Mouse (Mus musculus) heart, embryonic 10.5 days (tissue): ENCODE data around the gene Atp6v1d. TPM values are rescaled to one million over a fixed set of nuclear protein-coding genes. Genes with fewer than 3 reads are reported as not detected.

Experiments
- DNase-seq: peaks from one replicate; pipeline ENCODE4 v3.0.0-alpha.2; 2017; ENCODE audit warnings: low spot score
- H3K27ac ChIP-seq: fragments of 300-500 bp; sonication (generic); 2 replicates; pipeline ENCODE4 v1.5.1; 2016; ENCODE audit warnings: mild to moderate bottlenecking
- H3K27me3 ChIP-seq: fragments of 300-500 bp; sonication (generic); 2 replicates; pipeline ENCODE4 v1.6.1; 2016; ENCODE audit warnings: mild to moderate bottlenecking; ENCODE audit not compliant: poor library complexity, insufficient read depth, severe bottlenecking
- H3K36me3 ChIP-seq: fragments of 300-500 bp; sonication (generic); 2 replicates; pipeline ENCODE4 v1.6.1; 2016; ENCODE audit warnings: mild to moderate bottlenecking, moderate library complexity
- H3K4me1 ChIP-seq: fragments of 300-500 bp; sonication (generic); 2 replicates; pipeline ENCODE4 v1.6.1; 2016; ENCODE audit warnings: mild to moderate bottlenecking
- H3K4me3 ChIP-seq: fragments of 300-500 bp; sonication (generic); 2 replicates; pipeline ENCODE4 v1.5.1; 2016; ENCODE audit warnings: mild to moderate bottlenecking, moderate library complexity
- H3K9me3 ChIP-seq: fragments of 300-500 bp; sonication (generic); 2 replicates; pipeline ENCODE4 v1.6.1; 2016; ENCODE audit warnings: mild to moderate bottlenecking, moderate library complexity
- WGBS: fragments of 180-500 bp; shearing (Covaris S2); methylation state at CpG from one replicate; pipeline ENCODE4 v1.1.7; 2016; 5-methylcytosine and 5-hydroxymethylcytosine counted together
- polyA plus RNA-seq: library from polyadenylated mRNA; unstranded; fragments of >200 nt; fragmentation: Nextera tagmentation; extraction: Ambion mirVana; gene quantifications from 2 replicates; pipeline ENCODE4 v1.2.1, GENCODE M21; 2016

The Atp6v1d gene
- 74.7 and 75.6 TPM in 2 replicates for polyA plus RNA-seq

DNA sequence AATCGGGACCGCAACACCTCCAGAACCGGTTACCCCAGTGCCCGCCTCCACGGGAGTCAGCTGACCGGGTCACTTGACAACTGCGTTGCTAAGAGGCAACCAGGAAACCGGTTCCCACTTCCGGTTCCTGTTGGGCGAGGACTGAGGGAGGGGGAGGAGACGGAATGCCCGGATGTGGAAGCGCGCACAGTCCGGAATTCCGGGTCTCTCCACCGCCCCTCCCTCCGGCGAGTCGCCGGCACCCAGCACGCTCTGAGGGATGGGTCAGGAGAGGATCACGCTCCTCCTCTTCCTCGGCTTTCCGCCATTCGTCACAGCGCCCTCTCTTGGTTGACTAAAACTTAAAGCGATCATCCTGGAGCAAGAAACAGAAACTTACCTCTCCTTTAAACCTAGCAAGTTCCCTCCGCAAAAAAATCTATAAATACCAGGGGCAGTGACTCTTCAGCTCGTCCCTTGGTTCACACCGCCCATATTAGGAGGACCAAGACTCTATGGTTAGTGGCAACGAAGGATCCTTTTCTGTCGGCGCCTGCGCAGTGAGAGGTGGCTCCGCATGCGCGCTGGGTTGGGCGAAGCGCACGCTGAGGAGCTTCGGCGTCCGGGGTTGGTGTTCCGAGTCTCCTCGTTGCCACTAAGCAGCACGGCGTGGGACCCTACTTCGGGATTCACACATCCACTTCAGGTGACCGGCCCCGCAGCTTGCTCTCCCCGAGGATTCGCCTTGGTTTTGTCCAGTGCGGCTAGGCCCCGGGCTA is at the start of gene Atp6v1d, which contains the start of gene Eif2s1:
Atp6v1d (minus strand) TSS at position 143 of the 758 bp plus-strand sequence.
Eif2s1 (plus strand) TSS at position 324 of the 758 bp plus-strand sequence.
- Histone ChIP-seq H3K9me3 (no peaks in the 10 kb centered on the region), H3K4me3 (peak within 1 kb of the TSS; percentile 90), H3K36me3 (peaks cover 15% of the 10 kb centered on the region), H3K4me1 (peaks cover 15% of the 10 kb centered on the region), H3K27ac (peak within 1 kb of the TSS; percentile 92), H3K27me3 (no peaks in the 10 kb centered on the region)
- peak; percentile 99 for DNase-seq
- under 1% methylated on average over 55 of the region's 55 CpGs for WGBS

DNA sequence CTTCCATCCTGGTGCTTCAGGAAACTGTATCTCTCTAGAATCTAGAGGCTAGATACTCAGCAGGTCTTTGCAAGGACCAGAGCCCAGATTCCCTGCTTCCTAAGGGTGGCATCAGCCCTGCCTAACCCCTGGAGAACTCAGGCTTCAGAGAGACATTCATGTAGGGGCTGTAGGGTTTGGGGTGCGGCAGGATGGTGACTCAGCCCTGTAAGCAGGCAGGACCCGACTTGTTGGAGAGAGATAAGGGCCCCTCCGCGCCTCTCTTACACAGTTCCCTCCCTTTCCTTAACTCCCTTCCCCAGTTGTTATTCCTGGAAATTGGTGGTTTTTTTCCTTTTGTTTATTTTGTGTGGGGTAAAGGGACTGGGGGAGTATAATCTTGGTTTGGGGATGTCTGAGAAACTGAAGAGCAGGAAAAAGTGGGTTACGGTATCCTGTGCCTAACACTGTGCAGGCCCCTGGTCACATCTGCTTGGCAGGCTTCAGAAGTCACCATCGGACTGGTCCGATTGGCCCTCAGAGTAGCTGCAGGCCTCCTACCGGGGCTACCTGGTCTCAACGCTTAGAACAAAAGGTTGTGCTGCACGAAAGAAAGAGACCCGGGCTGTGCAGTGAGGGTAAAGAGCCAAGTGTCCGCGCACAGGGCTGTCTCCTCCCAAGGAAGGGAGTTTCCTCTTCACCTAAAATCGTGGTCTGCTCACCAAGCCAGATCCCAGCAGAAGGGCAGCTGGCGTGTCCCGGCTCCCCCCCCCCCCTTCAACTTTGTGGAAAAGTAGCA is 49.4 kb upstream of the Atp6v1d start:
- Histone ChIP-seq H3K27ac (peak overlapping the region; percentile 75), H3K4me1 (peaks cover 29% of the 10 kb centered on the region), H3K36me3 (no peaks in the 10 kb centered on the region), H3K4me3 (peak overlapping the region; percentile 57), H3K9me3 (0 out of 2 replicates have a peak, but pooled peaks cover 3% of the 10 kb centered on the region), H3K27me3 (peaks cover 85% of the 10 kb centered on the region)
- WGBS = 3% methylated on average over 16 of the region's 16 CpGs
- DNase-seq = peak; percentile 90

DNA sequence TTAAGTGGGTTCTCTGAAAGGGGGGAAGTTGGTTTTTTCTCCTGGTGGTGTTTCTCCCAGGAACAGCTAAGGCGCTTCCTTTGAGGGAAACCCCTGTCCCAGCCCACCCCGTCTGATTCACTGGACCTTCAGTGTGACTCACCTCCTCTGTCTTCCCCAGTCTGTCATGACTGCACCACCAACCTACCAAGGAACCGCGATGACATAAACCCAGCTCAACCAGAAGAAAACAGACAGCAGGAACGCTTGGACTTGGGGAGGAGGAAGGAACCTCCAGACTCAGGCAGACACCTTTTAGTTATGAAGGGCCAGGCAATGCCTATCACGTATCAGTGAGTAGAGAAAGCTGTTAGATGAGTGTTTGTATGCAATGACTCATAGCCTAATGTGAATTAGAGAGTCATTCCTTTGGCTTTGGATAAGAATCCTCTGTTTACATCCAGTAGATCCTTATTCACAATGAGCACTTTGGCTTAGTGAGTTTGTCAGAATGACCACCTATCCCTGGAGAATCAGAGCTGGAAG is 46.7 kb upstream of the Atp6v1d start:
- Histone ChIP-seq H3K4me1 (peaks cover 31% of the 10 kb centered on the region), H3K27me3 (peaks cover 80% of the 10 kb centered on the region), H3K36me3 (no peaks in the 10 kb centered on the region), H3K27ac (no peak overlapping the region), H3K4me3 (no peak overlapping the region), H3K9me3 (0 out of 2 replicates have a peak, but pooled peaks cover 3% of the 10 kb centered on the region)
- no peak for DNase-seq
- WGBS = 75% methylated on average over 6 of the region's 6 CpGs

DNA sequence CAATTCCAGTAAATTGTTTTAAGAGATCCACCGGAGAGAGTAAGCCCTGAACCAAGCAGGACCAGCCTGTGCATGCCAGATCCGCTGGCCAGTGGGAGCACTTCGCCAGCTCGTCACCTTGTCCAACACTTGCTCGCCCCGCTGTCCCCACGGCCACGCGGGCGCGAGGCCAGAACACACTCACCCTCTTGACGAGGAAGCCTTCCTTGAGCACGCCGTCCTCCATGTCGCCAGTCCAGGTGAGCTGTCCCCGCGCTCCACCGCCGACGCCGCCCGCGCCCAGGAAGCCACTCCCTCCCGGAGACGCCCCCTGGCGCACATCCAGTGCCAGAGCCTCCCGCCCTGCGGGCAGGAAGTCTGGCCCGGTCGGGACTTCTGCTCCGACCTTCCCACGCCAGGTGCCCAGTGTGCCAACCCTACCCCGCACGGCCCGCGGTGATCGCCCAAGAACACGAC is 45.3 kb upstream of the Atp6v1d start, which contains the start of gene Plek2:
Plek2 (minus strand) TSS at position 258 of the 456 bp plus-strand sequence.
- H3K9me3 ChIP-seq = 0 out of 2 replicates have a peak, but pooled peaks cover 3% of the 10 kb centered on the region

DNA sequence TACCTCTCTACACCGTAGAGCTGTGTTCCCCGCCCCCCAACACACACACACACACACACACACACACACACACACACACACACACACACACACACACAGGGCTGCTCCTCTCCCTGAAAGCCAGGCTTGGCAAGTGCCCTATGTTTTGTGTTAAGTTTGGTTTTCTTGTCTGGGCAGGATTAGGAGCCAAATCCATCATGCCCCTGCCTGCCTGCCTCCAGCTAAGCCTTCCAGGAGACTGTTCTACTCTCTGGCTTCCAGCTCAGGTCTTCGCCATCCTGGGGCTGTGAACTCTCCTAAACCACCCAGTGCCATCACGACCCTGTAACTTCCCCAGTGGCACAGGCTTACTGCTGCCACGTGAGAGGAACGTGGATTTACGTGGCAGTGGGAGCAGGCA is 43.1 kb upstream of the Atp6v1d start:
- 75% methylated on average over 6 of the region's 7 CpGs for WGBS
- Histone ChIP-seq H3K27me3 (peaks cover 45% of the 10 kb centered on the region), H3K4me3 (no peak overlapping the region), H3K36me3 (no peaks in the 10 kb centered on the region), H3K4me1 (peaks cover 10% of the 10 kb centered on the region; the same call in 1 of the 2 replicates), H3K9me3 (0 out of 2 replicates have a peak, but pooled peaks cover 3% of the 10 kb centered on the region), H3K27ac (no peak overlapping the region)
- no peak for DNase-seq

More for the DNA sequence above, 45.3 kb upstream of the Atp6v1d start, which contains the start of gene Plek2:
- H3K27ac ChIP-seq = peak within 1 kb of the TSS; percentile 47
- peaks cover 66% of the 10 kb centered on the region for H3K27me3 ChIP-seq
- peak within 1 kb of the TSS; percentile 62 for H3K4me3 ChIP-seq
- no peaks in the 10 kb centered on the region for H3K36me3 ChIP-seq
- peaks cover 24% of the 10 kb centered on the region for H3K4me1 ChIP-seq
- peak; percentile 83 for DNase-seq
- 3% methylated on average over 38 of the region's 38 CpGs for WGBS

DNA sequence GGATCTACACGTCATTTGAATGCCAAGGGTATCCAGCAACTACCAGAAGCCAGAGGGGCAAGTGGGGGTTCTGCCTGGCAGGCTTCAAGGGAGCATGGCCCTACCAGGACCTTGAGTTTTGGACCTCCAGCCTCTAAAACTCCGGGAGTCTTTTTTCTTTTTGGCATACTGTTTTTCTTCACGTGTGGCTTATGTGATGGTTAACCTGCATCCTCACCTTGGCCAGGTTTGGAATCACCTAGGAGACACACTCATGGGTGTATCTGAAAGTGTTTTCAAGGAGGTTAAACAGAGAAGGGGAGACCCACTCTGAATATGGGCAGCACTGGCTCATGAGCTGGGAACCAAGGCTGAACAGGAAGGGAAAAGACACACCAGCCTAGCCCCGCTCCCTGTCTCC is 41.9 kb upstream of the Atp6v1d start:
- no peak overlapping the region for H3K4me3 ChIP-seq
- WGBS = 79% methylated on average over 4 of the region's 4 CpGs
- peak; percentile 64 for DNase-seq
- H3K4me1 ChIP-seq = peaks cover 10% of the 10 kb centered on the region; the same call in 1 of the 2 replicates
- H3K27ac ChIP-seq = no peak overlapping the region
- H3K27me3 ChIP-seq = peaks cover 34% of the 10 kb centered on the region
- H3K9me3 ChIP-seq = no peaks in the 10 kb centered on the region
- no peaks in the 10 kb centered on the region for H3K36me3 ChIP-seq

DNA sequence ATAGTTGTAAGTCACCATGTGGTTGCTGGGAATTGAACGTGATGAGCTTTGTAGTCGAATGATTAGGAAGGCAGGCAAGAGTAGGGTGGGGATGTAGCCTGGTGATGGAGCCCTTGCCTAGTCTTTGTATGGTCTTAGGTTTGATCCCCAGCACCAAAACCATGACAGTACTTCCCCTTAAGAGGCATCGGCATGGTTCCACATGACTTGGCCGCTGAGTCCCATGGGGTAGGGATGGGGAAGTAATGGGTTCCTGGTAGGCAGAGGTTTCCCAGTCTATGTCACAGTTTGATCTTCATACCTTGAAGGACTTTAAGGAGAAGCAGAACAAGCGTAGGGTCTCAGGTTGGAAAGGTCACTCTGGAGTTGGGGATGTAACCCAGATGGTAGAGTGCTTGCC is 40.0 kb upstream of the Atp6v1d start:
- H3K27me3 ChIP-seq = peaks cover 18% of the 10 kb centered on the region
- whole genome bisulfite sequencing = 78% methylated on average over 5 of the region's 5 CpGs
- peak; percentile 48 for DNase-seq
- H3K4me1 ChIP-seq = 0 out of 2 replicates have a peak, but pooled peaks cover 4% of the 10 kb centered on the region
- no peak overlapping the region for H3K27ac ChIP-seq
- H3K4me3 ChIP-seq = no peak overlapping the region
- H3K9me3 ChIP-seq = no peaks in the 10 kb centered on the region
- H3K36me3 ChIP-seq = no peaks in the 10 kb centered on the region

DNA sequence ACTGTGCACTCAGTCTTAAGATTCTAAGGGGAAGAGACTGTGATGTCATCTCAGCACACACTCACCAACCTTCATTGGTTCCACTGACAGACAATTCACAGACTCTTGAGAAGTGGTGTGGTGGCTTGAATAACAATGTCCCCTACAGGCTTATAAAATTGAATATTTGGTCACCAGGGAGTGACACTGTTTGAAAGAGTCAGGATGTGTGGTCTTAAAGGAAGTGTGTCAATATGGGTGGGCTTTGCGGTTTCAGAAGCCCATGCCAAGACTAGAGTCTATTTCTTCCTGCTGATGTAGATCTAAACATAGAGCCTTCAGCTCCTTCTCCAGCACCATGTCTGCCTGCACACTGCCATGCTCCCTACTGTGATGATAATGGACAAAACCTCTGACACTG is 36.4 kb upstream of the Atp6v1d start:
- H3K36me3 ChIP-seq = no peaks in the 10 kb centered on the region
- H3K4me1 ChIP-seq = no peaks in the 10 kb centered on the region
- DNase-seq = peak; percentile 53
- H3K27me3 ChIP-seq = no peaks in the 10 kb centered on the region
- no peaks in the 10 kb centered on the region for H3K9me3 ChIP-seq
- no peak overlapping the region for H3K4me3 ChIP-seq
- WGBS = 89% methylated on average over 1 of the region's 1 CpGs
- H3K27ac ChIP-seq = no peak overlapping the region

DNA sequence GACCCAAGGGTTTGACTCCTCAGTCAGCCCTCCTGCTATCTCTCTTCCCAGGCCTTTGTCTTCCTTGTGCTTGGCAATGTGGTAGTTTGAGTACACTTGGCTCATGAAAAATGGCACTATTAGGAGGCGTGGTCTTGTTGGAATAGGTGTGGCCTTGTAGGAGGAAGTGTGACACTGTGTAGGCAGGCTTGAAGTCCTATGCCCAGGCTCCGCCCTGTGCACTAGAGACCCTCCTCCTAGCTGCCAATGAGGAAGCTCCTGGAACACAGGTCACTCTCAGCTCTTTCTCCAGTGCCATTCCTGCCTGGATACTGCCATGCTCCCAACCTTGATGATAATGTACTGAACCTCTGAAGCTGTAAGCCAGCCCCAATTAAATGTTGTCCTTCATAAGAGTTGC is 29.7 kb upstream of the Atp6v1d start:
- WGBS = 82% methylated on average over 2 of the region's 2 CpGs
- Histone ChIP-seq H3K27ac (no peak overlapping the region), H3K4me3 (no peak overlapping the region), H3K27me3 (no peaks in the 10 kb centered on the region), H3K9me3 (0 out of 2 replicates have a peak, but pooled peaks cover 4% of the 10 kb centered on the region), H3K36me3 (peaks cover 12% of the 10 kb centered on the region), H3K4me1 (no peaks in the 10 kb centered on the region)
- no peak for DNase-seq

DNA sequence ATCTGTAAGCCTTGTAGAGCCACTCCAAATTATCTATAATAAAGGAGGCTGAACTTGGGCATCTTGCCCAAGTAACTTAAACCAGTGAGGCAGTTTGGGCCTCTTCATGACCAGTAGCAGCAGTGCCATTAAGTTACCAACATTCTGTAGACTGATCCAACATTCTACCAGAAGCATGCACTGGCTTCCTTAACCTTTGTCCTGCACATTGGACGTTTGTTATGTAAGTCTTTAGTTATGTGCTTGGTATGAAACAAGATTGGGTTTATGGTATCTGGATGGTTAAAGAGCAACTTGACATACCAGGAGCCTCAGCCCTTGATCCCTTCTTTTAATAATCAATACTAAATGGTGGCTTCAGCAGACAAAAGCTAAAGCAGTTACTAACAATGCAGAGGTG is 28.6 kb upstream of the Atp6v1d start:
- DNase-seq = no peak
- no peaks in the 10 kb centered on the region for H3K4me1 ChIP-seq
- H3K36me3 ChIP-seq = peaks cover 21% of the 10 kb centered on the region
- H3K27me3 ChIP-seq = no peaks in the 10 kb centered on the region
- H3K4me3 ChIP-seq = no peak overlapping the region
- 68% methylated on average over 1 of the region's 1 CpGs for WGBS
- no peak overlapping the region for H3K27ac ChIP-seq
- 0 out of 2 replicates have a peak, but pooled peaks cover 4% of the 10 kb centered on the region for H3K9me3 ChIP-seq

DNA sequence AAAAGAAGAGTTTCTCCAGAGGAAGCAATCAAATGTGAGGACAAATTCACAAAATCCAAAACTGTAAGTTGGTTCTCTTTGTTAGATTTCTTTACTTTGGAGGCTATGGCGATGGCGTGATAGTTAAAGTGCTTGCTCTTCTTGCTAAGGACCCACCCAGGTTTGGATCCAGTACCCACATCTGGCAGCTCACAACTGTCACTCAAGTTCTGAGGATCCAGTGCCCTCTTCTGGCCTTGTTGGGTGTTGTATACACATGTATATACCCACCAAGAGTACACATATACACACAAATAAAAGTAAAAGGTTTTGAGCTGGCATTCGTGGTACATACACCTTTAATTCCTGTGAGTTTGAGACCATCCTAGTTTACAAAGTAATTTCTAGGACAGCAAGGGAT is 13.1 kb upstream of the Atp6v1d start:
- no peak for DNase-seq
- no peaks in the 10 kb centered on the region for H3K9me3 ChIP-seq
- H3K27me3 ChIP-seq = no peaks in the 10 kb centered on the region
- H3K27ac ChIP-seq = no peak overlapping the region
- H3K4me3 ChIP-seq = no peak overlapping the region
- peaks cover 84% of the 10 kb centered on the region for H3K36me3 ChIP-seq
- no peaks in the 10 kb centered on the region for H3K4me1 ChIP-seq
- 95% methylated on average over 3 of the region's 3 CpGs for WGBS

DNA sequence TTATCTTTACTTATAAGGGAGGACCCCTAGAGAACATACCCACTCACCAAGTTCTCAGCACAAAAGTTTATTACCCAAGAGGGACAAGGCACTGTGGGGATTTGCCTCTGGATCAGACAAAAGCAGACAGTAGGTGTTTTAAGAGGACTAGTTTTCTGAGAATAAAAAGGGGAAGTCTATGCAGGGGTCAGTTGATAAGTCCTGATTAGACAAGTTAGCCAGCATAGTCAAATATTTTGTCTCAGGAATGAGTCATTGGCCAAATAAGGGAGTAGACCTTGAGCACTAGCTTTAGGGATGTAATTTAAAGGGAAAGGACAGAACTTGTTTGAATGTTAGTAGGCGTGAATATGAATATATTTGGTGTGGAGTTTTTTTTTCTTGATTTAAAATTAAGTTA is 6.7 kb upstream of the Atp6v1d start:
- peaks cover 66% of the 10 kb centered on the region for H3K36me3 ChIP-seq
- H3K27ac ChIP-seq = no peak overlapping the region
- H3K9me3 ChIP-seq = no peaks in the 10 kb centered on the region
- DNase-seq = no peak
- H3K4me1 ChIP-seq = no peaks in the 10 kb centered on the region
- H3K27me3 ChIP-seq = no peaks in the 10 kb centered on the region
- 87% methylated on average over 1 of the region's 1 CpGs for WGBS
- H3K4me3 ChIP-seq = no peak overlapping the region
